Mouse (Mus musculus) heart, postnatal 4 days (tissue): ENCODE measurements around the gene Klf3. TPM values are rescaled to one million over a fixed set of nuclear protein-coding genes. Genes with fewer than 3 reads are reported as not detected.

Experiments used
- DNase-seq: peaks from one replicate; pipeline ENCODE4 v3.0.0; 2021
- total RNA-seq, 2 experiments: library from RNA; stranded (reverse); gene quantifications; 2 replicates each; pipeline ENCODE4 v1.2.3; 2021

Klf3 gene
- total RNA-seq, 2 experiments from 2014 or later: 73.2 to 76.3 TPM

DNA sequence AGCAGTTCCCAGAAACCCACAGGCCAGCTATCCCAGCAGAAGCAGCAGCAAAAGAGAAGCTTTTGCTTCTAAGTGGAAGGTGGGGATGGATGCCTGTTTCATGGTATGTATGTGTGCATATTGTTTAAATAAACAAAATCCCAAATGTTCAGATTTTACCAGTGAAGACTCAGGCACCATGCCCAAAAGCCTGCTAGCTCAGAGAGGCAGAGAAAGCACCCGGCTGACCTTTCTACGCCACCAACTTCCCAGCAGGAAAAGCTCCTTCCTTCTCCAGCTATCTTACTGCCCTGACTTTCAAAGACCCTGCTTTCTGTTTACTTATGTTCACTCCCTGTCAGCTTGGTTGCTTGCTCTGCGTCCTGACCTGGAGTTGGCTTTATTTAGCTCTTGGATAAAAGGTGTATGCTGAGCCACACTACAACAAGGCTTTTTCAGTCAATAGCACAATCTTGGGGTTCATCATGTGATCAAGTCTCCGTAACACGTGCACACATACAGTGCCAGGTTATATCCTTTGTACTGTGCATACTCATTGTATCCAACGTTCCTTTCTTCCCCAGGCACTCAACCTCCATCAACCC lies 35.9 kb downstream of the Klf3 start:
- no peak for DNase-seq

DNA sequence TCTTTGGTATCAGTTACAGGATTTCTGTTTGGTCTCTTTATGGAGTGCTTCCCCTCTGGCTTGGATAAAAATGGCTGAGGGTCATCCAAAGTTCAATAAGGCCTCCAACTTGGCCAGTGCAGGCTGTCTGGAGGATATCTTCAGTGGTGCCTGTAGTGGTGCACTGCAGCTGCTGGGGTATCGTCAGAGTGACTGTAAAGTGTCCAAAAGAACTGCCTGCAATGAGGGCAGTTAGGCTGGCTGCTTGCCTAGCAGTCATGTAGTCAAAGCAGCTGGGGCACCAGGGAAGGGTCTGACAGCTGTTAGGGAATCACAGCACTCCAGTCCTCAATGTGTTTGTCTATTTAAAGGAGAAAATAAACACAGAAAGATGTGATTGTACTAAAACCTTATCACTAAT lies 36.9 kb downstream of the Klf3 start:
- DNase-seq: peak; percentile 75

DNA sequence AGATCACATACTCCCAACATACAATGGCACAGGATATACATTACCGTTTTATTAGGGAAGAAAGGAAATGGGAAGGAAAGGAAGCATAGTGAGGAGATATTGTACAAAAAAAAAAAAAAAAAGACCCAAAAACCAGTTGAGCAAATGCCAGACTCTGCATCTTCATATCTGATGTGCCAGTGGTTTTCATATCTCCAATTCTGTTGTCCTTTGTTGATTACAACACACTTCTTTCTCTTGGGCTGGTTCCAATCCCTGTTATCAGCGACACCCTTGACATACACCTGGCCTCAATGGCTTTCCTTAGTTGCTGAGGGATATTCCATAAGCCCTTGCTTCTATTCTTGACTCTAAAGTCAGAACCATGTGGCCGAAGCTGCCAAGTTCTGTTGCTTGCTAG lies 41.4 kb downstream of the Klf3 start:
- DNase-seq: no peak

- peak; percentile 4 for DNase-seq
Measured at GRCm38 (mm10) chr5:64847305-64847704, 44.1 kb downstream of the Klf3 start.

DNA sequence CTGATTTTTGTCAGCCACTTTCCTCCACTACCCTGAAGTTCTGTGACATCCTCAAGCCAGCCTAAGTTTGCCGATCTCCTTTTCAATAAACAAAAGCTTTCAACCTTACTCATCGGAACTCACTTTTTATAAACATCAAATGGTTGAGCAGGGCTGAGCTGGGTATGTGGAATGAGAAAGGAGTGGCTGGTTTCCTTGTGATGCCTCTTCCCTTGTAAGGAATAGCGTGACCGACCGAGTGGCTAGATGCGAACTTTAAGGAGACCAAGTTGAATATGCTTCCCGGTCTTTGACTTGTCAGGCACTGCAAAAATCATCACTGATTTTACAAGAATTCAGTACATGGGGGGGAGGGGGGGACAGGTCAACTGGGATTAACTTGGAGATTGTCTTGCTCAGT lies 46.7 kb downstream of the Klf3 start:
- no peak for DNase-seq

- peak; percentile 4 for DNase-seq
Measured at GRCm38 (mm10) chr5:64852656-64853398, 49.6 kb downstream of the Klf3 start.

DNA sequence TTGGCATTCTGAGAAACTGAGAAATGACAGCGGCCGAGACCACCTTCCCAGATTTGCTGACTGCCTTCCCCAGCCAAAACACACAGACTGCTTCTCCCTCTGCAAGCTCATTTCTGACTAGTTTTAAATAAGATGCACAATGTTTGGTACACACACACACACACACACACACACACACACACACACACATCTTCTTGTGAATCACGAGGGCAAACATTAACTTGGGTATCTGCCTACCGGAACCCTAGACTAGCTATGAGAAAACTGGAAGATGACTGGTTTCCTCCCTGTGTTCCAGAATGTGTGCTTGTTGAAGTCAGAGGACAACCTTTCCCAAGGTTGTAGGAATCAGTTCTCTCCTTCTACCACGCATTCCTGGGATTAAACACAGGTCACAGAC lies 50.2 kb downstream of the Klf3 start:
- DNase-seq: no peak

DNA sequence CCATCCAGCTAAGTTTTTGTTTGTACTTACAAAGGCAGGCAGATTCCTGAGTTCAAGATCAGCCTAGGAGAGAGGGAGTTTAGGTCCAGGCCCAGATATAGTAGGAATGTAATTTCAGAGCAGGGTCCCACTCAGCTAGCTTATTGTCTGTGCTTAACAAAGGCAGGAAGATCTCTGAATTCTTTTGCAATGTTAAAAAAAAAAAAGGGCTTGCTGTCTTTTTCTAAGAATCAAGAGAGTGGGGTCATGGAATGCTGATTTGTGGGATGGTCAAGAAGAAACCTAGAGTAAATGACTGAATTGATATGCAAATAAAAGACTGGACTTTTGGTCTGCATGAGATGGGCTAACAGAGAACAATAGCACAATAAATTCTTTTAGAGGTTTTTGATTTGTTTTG lies 52.0 kb downstream of the Klf3 start:
- no peak for DNase-seq

DNA sequence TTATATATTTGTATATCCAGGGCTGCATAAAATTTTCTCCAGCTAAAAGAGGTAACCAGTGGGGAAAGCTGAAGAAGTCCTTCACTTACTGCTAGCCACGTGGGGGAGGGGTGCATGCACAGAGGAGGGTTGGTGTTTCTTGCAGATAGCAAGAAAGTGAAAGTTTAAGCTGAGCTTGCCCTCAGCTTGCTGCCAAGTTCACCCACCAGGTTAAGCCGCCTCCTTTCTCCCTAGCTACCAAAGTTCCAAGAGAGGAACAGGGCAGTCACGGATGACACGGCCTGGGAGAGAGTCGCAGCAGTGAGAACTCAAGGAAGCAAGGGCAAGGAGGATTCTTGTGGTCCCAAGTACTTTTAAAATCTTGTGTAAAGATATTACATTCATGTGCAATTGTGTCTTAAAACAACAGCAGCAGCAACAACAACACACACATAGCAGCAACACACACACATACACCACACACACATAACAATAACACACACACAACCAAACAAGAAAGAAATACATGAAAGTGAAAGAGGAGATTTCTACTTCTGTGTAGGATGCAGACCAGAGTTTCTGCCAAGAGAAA lies 57.8 kb downstream of the Klf3 start:
- DNase-seq: peak; percentile 31

DNA sequence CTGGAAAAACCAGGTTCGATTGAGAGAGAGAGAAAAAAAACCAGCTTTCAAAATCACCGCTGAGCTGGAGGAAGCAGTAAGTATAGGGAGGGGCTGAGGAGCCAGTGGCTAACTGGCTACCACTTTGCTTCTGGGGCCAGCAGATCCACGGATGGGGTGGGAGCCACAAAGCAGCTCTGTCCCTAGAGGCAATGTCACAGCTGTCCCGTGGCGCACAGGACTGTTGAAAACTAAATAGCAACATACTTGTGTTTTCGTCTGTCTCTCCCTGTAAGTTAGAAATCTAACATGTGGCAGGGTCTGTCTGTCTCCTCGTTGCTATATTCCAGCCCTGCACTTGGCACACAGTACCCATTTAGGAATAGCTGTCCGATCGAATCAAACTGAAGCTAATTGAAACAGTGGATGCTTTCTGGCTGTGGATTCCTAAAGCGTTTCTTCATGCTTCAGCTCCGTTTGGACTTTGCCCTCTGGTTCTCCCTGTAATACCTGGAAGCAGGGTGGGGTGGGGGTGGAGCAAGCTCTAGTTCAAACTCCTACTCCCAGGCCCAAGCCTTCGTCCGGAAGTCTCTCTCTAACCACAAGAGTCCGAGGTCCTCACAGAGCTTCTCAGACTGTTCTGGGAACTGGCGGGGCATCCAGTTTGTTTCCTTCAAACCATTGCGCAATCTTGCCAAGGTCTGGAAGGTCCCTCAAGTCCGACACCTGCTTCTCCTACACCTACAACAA lies 58.4 kb downstream of the Klf3 start:
- DNase-seq: peak; percentile 44

- DNase-seq: peak; percentile 53
Measured at GRCm38 (mm10) chr5:64862269-64862668, 59.1 kb downstream of the Klf3 start.

DNA sequence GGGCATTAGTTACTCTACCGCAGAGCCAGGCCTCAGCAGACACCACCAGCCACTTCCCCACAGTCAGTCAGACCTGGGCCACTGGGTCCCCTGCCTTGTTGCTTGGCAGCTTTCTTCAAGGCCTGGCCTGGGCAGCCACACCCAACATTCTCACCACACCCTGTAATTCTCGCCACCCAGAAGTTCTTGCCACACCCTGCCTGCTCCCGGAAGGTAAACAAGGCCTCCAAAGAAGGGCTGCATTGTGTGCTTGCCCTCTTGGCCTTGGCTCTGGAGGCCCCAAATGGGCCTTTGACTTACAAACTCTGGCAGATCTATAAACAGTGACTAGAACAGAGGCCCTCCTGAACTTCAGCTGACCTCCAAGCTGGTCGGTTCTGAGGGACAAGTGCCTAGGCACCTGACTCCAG lies 61.5 kb downstream of the Klf3 start:
- peak; percentile 24 for DNase-seq

DNA sequence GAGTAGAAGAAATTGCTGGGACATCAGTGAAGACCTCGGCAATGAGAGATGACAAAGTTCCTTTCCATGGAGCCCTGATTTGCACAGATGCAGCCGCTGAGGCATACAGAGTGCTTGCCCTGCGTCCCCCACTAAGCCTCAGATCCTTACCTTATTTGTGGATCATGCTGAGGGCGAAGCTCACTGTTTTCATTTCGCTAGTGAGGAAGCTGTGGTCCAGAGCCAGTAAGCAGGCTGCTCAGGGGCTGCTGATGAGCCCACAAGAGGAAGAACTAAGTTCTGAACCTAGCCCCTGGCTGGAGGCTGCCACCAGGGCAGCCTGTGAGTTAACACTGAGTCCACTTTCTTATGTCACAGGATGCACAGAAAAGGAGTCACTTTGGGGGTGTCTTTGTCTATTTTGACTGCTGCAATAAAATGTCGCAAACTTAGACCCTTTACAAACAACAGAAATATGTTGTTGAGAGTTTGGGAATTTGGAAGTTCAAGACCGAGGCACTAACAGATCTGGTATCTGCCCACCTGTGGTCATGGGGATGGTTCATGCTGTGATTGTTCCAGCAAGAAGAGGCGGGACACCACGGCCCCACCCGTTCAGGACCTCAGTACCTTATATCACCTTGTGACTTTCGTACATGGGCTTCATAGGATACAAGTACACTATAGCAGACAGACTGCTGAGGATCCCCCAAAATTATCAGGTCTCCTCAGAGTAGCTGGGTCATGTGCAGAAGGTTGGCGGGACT lies 62.2 kb downstream of the Klf3 start:
- DNase-seq: no peak

DNA sequence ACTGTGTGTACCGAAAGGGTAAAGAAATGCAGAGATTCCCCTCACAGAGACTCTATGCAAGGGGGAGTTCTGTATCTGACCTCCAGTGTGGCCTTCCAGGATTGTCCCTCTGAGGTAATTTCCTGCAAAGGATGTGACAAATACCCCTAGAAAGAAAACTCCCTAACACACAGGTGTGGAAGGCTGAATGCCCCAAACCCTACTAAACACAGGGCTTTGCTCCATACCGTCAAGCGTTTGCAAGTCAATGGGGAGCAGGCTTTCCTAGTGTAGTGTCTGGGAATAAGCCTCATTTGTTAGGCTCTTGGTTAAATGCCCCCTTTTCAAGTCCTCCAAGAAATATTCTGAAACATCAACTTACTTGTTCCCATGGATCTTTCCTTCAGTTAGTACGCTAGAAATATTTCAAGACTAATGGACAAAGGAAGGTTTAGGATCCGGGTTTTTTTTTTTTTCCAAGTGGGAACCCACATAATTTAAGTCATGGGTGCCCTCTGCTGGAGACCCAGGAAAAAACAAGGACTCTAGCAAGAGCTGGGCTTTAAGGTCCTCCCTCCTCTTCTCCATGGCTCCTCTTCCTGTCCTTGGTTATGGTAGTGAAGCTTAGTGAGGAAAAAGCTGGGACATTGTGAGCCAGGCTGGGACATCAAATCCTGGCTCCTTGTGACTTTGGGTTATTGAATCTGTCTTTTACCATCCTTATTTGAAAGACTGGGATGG lies 63.3 kb downstream of the Klf3 start:
- DNase-seq: peak; percentile 92

DNA sequence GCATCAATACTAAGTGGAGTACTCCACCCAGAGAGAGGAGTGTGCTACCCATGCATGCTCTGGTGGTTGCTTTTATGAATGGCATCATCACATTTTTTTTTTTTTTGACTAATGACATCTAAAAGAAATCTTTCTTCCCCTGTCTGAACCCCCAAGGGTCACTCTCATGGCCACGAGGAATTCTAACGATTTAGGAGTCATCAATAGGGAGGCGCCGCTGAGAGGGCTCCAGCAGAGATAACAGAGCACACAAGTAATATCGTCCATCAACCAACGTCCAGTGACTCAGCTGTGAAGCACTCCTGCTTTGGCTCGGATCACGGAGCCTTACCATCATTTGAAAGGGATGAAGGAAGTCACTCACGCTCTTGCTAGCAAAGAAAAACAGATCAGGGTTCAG lies 63.9 kb downstream of the Klf3 start:
- no peak for DNase-seq

GRCm38 (mm10) chr5:64867551-64867950 lies 64.4 kb downstream of the Klf3 start:
- no peak for DNase-seq

- peak; percentile 36 for DNase-seq
Measured at GRCm38 (mm10) chr5:64876086-64876830, 73.1 kb downstream of the Klf3 start.

- no peak for DNase-seq
Measured at GRCm38 (mm10) chr5:64877235-64878026, 74.2 kb downstream of the Klf3 start.

GRCm38 (mm10) chr5:64878027-64878425 lies 74.8 kb downstream of the Klf3 start:
- peak; percentile 83 for DNase-seq

DNA sequence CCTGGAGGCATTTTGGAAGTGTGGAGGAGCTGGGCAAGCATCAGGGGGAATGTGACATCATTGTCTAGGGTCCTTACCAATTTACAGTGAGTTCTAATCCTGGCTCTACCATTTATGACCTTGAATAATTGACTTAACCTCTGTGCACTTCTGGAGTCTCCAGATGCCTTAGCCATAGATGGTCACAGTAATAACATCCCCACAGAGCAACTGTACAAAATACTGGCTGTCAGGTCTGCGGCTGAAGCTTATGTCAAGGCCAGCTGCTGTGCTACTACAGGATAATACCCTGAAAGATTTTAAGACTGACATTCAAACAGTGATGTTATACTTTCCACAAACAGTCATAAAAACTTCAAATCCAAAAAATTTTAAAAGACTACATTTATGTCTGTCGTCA lies 75.3 kb downstream of the Klf3 start:
- DNase-seq: no peak
